Mouse (Mus musculus) embryonic facial prominence, embryonic 15.5 days (tissue): ENCODE measurements around the gene Prrc2a. TPM values are rescaled to one million over a fixed set of nuclear protein-coding genes. Genes with fewer than 3 reads are reported as not detected.

Experiments
- ATAC-seq: fragments of 200-750 bp; cut with Nextera tagmentation; 2 replicates; pipeline ENCODE4 v1.8.0; 2017; ENCODE audit warnings: low read depth, moderate TSS enrichment; ENCODE audit not compliant: insufficient number of reproducible peaks, low FRiP score, low TSS enrichment
- H3K27ac ChIP-seq: fragments of 300-500 bp; sonication (generic); replicated peaks from 2 replicates; pipeline ENCODE4 v1.5.1; 2015; ENCODE audit warnings: mild to moderate bottlenecking, inconsistent platforms
- H3K27me3 ChIP-seq: fragments of 300-500 bp; sonication (generic); 2 replicates; pipeline ENCODE4 v1.6.1; 2015; ENCODE audit warnings: inconsistent platforms
- H3K36me3 ChIP-seq: fragments of 300-500 bp; sonication (generic); 2 replicates; pipeline ENCODE4 v1.6.1; 2015; ENCODE audit warnings: mild to moderate bottlenecking, inconsistent platforms
- H3K4me1 ChIP-seq: fragments of 300-500 bp; sonication (generic); 2 replicates; pipeline ENCODE4 v1.6.1; 2015; ENCODE audit warnings: inconsistent platforms
- H3K4me2 ChIP-seq: fragments of 300-500 bp; sonication (generic); replicated peaks from 2 replicates; pipeline ENCODE4 v1.6.1; 2015; ENCODE audit warnings: mild to moderate bottlenecking, inconsistent platforms
- H3K4me3 ChIP-seq: fragments of 300-500 bp; sonication (generic); replicated peaks from 2 replicates; pipeline ENCODE4 v1.5.1; 2015; ENCODE audit warnings: mild to moderate bottlenecking, inconsistent platforms
- H3K9ac ChIP-seq: fragments of 300-500 bp; sonication (generic); 2 replicates; pipeline ENCODE4 v1.6.1; 2015; ENCODE audit warnings: inconsistent platforms
- H3K9me3 ChIP-seq: fragments of 300-500 bp; sonication (generic); replicated peaks from 2 replicates; pipeline ENCODE4 v1.6.1; 2016; ENCODE audit warnings: inconsistent platforms
- whole genome bisulfite sequencing: fragments of 180-500 bp; shearing (Covaris S2); methylation state at CpG from one replicate; pipeline ENCODE4 v1.1.7; 2015; 5-methylcytosine and 5-hydroxymethylcytosine counted together
- polyA plus RNA-seq: library from polyadenylated mRNA; unstranded; fragments of >200 nt; fragmentation: Nextera tagmentation; extraction: Ambion mirVana; gene quantifications from 2 replicates; pipeline ENCODE4 v1.2.1, GENCODE M21; 2015

Gene Prrc2a
- polyA plus RNA-seq, 1 experiment from 2014 or later: 198 TPM

DNA sequence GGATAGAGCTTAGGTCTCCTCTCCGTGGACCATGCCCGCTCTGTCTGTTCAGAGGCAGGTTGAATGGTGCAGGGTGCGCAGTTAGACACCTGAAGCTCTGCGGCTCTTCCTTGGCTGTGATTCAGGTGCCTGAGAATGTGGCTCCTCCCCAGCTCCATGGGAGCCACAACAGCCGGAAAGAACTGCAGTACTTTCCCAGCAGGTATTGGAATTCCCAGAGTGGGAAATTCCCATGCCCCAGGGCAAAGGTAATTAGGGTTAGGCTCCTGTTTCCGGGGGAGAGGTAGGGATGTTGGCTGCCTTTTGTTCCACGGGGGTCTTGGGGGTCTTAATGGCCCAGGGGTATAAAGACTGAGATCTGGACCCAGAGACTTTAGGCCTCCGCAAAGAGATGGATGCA, 34.2 kb upstream of the Prrc2a start:
- Histone ChIP-seq H3K4me2 (no peak overlapping the region), H3K27ac (no peak overlapping the region), H3K36me3 (no peaks in the 10 kb centered on the region), H3K27me3 (peaks cover 44% of the 10 kb centered on the region), H3K9me3 (no peaks in the 10 kb centered on the region), H3K4me3 (no peak overlapping the region), H3K9ac (no peak overlapping the region), H3K4me1 (peaks cover 21% of the 10 kb centered on the region)
- 11% methylated on average over 8 of the region's 8 CpGs for WGBS
- ATAC-seq: no peak

DNA sequence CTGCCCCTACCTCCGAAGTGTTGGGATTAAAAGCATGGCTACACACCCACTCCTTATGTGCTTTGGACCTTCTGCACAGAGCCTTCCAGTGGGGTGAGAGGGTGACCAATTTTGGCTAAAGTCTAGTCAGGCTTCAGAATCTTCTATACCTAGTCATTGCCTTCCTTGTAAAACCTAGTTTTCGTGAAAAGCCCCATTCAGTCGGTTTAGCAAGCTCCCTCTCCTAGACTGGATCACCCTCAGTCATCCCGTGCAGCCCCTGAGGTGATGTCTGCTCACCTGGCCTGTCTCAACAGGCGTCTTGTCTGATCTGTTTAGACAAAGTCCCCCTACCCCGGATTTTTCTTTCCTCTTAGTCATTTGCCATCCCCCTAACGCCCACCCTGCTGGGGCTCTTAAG, 33.3 kb upstream of the Prrc2a start:
- Histone ChIP-seq H3K4me1 (peaks cover 21% of the 10 kb centered on the region), H3K27me3 (peaks cover 41% of the 10 kb centered on the region), H3K27ac (no peak overlapping the region), H3K9ac (no peak overlapping the region), H3K36me3 (no peaks in the 10 kb centered on the region), H3K9me3 (no peaks in the 10 kb centered on the region), H3K4me3 (no peak overlapping the region), H3K4me2 (no peak overlapping the region)
- WGBS: 52% methylated on average over 7 of the region's 7 CpGs
- ATAC-seq: no peak

DNA sequence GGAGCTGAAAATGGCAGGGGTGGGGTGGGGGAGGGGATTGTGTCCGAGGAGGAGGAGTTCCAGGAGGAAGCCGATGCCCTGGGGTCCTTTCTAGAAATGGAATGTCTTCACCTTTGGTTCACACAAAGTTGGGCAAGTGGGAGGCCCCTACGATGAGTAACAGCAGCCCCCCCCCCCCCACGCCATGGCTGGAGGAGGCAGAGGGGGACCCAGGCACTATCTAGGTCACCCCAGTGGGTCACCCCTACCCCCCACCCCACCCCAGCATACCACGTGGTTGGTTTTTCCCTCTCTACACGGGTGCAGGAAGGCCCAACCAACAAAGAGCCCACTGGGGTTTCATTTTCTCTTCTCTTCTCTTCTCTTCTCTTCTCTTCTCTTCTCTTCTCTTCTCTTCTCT, 32.4 kb upstream of the Prrc2a start:
- WGBS: 28% methylated on average over 5 of the region's 6 CpGs

DNA sequence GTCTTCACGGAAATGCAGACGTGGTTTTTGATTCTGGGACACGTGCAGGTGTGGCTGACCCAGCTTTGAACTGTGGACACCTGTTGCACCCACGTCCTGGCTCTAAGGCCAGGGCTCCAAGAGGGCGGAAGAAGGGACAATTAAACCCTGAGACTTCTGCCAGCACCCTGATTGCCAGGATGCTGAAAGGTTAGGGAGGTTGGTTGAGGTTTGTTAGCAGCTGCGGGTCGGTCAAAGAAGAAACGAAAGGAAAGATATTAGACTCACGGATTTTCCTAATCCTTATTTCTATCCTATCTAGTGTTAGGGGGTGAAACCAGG, 31.6 kb upstream of the Prrc2a start:
- no peaks in the 10 kb centered on the region for H3K9me3 ChIP-seq
- ATAC-seq: no peak
- no peak overlapping the region for H3K9ac ChIP-seq
- H3K4me1 ChIP-seq: peaks cover 16% of the 10 kb centered on the region
- H3K36me3 ChIP-seq: no peaks in the 10 kb centered on the region
- peaks cover 31% of the 10 kb centered on the region for H3K27me3 ChIP-seq
- H3K27ac ChIP-seq: no peak overlapping the region
- whole genome bisulfite sequencing: 26% methylated on average over 9 of the region's 9 CpGs
- H3K4me2 ChIP-seq: peak overlapping the region; percentile 90
- H3K4me3 ChIP-seq: peak overlapping the region; percentile 48

More for the DNA sequence above, 32.4 kb upstream of the Prrc2a start:
- ATAC-seq: no peak
- H3K4me2 ChIP-seq: no peak overlapping the region
- peaks cover 21% of the 10 kb centered on the region for H3K4me1 ChIP-seq
- H3K9ac ChIP-seq: no peak overlapping the region
- no peak overlapping the region for H3K4me3 ChIP-seq
- H3K27ac ChIP-seq: no peak overlapping the region
- H3K36me3 ChIP-seq: no peaks in the 10 kb centered on the region
- peaks cover 38% of the 10 kb centered on the region for H3K27me3 ChIP-seq
- H3K9me3 ChIP-seq: no peaks in the 10 kb centered on the region

DNA sequence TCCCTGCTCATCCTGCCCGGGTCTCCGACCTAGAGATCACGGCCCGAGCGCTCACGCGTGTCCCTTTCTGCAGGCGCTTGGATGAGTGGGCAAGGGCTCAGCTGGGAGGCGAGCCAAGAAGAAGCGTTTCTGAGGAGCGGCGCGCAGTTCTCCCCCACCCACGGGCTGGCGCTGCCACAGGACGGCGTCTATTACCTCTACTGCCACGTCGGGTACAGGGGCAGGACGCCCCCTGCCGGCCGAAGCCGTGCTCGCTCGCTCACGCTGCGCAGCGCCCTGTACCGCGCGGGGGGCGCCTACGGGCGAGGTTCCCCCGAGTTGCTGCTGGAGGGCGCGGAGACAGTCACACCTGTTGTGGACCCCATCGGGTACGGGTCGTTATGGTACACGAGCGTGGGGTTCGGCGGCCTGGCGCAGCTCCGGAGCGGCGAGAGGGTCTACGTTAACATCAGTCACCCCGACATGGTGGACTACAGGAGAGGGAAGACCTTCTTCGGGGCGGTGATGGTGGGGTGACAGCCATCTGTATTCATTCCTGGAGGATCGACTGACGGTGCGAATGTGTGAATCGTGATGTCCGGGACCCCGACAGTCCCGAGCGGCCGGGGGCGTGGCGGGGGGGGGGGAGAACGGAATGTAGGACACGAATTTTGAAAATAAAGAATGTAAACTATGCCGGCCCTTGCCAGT, 31.1 kb upstream of the Prrc2a start:
- peaks cover 16% of the 10 kb centered on the region for H3K4me1 ChIP-seq
- H3K27ac ChIP-seq: no peak overlapping the region
- peaks cover 30% of the 10 kb centered on the region for H3K27me3 ChIP-seq
- H3K9ac ChIP-seq: peak overlapping the region; percentile 42
- 2% methylated on average over 66 of the region's 66 CpGs for WGBS
- no peaks in the 10 kb centered on the region for H3K9me3 ChIP-seq
- H3K36me3 ChIP-seq: no peaks in the 10 kb centered on the region
- ATAC-seq: peak; percentile 84
- H3K4me2 ChIP-seq: peak overlapping the region; percentile 90
- H3K4me3 ChIP-seq: peak overlapping the region; percentile 48

DNA sequence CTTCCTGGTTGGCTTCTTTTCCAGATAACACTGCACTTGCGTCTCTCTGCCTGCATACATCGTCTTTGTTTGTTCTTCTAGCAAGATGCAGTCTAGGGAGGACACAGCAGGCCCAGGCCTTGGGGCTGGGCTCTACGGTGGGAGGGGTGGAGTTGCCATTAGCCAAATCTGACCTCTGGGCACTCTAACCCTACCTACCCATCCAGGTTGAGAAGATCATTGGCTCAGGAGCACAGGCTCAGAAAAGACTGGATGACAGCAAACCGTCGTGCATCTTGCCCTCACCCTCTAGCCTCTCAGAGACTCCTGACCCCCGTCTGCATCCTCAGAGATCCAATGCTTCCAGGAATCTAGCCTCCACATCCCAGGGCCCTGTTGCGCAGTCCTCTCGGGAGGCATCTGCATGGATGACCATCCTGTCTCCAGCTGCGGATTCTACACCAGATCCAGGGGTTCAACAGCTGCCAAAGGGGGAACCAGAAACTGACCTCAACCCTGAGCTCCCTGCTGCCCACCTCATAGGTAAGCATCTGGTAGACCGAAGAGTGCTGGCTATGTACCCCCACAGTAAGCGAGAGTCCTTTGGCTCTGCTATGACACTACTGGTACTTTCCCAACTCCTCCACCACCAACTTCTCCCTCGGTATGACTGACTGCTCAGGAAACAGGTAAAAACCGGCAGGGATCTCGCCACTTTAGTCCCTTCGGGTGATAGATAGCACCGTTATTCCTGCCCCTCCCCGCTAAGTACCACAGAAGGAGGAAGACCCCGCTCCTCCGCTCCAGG, 30.3 kb upstream of the Prrc2a start:
- no peak overlapping the region for H3K27ac ChIP-seq
- WGBS: 41% methylated on average over 19 of the region's 19 CpGs
- no peaks in the 10 kb centered on the region for H3K9me3 ChIP-seq
- H3K4me2 ChIP-seq: peak overlapping the region; percentile 90
- peaks cover 30% of the 10 kb centered on the region for H3K27me3 ChIP-seq
- peak overlapping the region; percentile 42 for H3K9ac ChIP-seq
- ATAC-seq: no peak
- H3K36me3 ChIP-seq: no peaks in the 10 kb centered on the region
- peak overlapping the region; percentile 48 for H3K4me3 ChIP-seq
- H3K4me1 ChIP-seq: peaks cover 16% of the 10 kb centered on the region

DNA sequence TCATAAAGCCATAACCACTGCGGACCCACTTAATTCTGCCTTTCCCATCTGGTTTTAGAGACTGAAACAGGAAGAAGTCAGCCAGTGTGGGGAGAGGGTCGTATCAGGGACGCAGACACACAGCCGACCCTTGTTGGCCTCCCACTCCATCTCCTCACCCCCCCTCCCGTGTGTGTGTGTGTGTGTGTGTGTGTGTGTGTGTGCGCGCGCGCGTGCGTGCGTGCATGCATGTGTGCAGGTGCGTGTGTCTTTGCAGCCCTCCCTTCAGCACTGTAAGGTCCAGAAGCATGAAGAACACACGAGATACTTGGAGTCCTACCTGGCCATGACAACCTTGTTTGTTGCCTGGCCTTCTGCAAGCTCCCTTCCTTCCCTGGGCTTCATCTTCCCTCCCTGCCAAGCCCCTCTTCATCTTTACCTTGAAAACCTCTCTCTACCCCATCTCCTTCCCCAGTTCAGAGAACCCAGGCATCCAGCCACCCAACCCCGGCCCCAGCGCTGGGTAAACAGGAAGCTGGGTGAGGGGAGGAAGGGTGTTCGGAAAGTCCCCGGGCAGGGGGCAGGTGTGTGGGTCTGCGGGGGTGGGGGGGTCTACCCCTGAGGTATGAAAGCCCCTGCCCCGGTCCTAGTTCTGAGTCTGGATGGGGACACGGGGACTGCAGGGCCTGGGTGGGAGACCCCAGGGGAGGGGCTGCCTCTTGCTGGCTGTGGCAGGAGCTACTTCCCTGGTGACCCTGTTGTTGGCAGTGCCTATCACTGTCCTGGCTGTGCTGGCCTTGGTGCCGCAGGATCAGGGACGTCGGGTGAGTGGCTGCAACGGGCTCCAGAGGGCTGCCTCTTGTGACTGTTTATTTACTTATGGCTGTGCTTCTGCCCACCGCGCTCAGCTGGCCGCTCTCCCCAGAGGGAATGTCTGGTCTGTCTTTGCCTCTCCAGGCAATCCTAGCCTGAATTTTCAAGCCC, 29.5 kb upstream of the Prrc2a start, which contains the start of gene Ltb:
Gene Ltb (plus strand): TSS at position 559 of the 963 bp plus-strand sequence.
- H3K9me3 ChIP-seq: no peaks in the 10 kb centered on the region
- ATAC-seq: no peak
- no peak within 1 kb of the TSS for H3K27ac ChIP-seq
- no peaks in the 10 kb centered on the region for H3K36me3 ChIP-seq
- peaks cover 30% of the 10 kb centered on the region for H3K27me3 ChIP-seq
- H3K4me3 ChIP-seq: peak within 1 kb of the TSS; percentile 48
- H3K4me1 ChIP-seq: peaks cover 16% of the 10 kb centered on the region
- H3K4me2 ChIP-seq: peak within 1 kb of the TSS; percentile 90
- peak within 1 kb of the TSS; percentile 42; the same call in 1 of the 2 replicates for H3K9ac ChIP-seq
- 63% methylated on average over 27 of the region's 28 CpGs for WGBS

DNA sequence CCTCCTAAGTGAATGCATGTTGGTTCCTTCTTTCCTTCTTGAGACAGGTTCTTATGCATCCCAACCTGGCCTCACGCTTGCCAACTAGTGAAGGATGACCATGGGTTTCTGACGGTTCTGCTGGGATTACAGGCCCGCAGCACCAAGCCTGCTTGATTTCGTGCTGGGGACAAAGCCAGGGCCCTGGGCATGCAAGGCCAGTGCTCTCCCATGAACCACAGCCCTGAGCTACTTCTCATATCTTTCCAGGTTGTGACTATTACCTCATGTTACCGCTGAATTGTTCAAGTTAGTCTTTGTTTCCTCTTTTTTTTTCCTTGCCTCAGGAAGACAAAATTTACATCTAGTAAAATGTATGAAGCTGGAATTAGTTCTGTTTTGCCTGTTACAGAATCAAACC, 28.2 kb upstream of the Prrc2a start:
- Histone ChIP-seq H3K27me3 (peaks cover 30% of the 10 kb centered on the region), H3K4me1 (peaks cover 16% of the 10 kb centered on the region), H3K4me2 (no peak overlapping the region), H3K27ac (no peak overlapping the region), H3K4me3 (no peak overlapping the region), H3K36me3 (no peaks in the 10 kb centered on the region), H3K9ac (no peak overlapping the region), H3K9me3 (no peaks in the 10 kb centered on the region)
- ATAC-seq: no peak
- WGBS: 75% methylated on average over 5 of the region's 5 CpGs

DNA sequence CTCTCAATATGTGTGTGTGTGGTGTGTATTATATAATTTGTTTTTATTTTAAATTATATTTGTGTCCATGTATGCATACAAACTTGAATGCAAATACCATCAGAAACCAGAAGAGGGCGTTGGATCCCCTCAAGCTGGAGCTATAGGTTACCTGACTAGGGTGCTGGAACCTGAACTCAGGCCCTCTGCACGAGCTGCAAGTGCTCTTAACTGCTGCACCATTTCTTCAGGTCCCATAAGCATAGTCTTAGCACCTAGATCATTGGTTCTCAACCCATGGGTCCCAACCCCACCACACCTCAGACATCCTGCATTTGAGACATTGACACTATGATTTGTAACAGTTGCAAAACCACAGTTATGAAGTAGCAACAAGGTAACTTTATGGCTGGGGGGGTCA, 27.0 kb upstream of the Prrc2a start:
- Histone ChIP-seq H3K36me3 (no peaks in the 10 kb centered on the region), H3K27ac (no peak overlapping the region), H3K4me2 (no peak overlapping the region), H3K4me3 (no peak overlapping the region), H3K9me3 (no peaks in the 10 kb centered on the region), H3K4me1 (peaks cover 19% of the 10 kb centered on the region), H3K9ac (no peak overlapping the region), H3K27me3 (peaks cover 30% of the 10 kb centered on the region)
- ATAC-seq: no peak
- 56% methylated on average over 2 of the region's 2 CpGs for WGBS

DNA sequence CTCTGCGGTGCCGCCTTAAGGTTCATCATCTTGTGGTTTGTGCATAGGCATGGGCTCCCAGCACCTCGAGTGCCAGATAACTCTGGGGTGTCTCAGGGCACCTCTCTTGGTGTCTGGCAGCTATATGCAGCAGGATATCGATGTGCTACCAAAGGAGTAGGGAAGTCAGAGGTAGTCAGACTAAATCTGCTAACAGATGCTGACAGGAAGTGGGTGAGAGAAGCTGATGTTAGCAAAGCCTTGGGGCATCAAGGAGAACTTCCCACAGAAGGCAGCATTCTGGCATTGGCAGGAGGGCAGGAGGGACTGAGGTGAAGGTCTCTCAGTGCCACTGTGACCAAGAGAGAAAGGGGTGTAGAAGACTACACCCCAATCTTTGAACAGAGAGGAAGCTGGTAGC, 25.4 kb upstream of the Prrc2a start:
- no peak overlapping the region for H3K4me2 ChIP-seq
- H3K36me3 ChIP-seq: no peaks in the 10 kb centered on the region
- 73% methylated on average over 4 of the region's 4 CpGs for WGBS
- H3K9ac ChIP-seq: no peak overlapping the region
- H3K9me3 ChIP-seq: no peaks in the 10 kb centered on the region
- ATAC-seq: no peak
- no peak overlapping the region for H3K4me3 ChIP-seq
- H3K27ac ChIP-seq: no peak overlapping the region
- peaks cover 16% of the 10 kb centered on the region; the same call in 1 of the 2 replicates for H3K4me1 ChIP-seq
- H3K27me3 ChIP-seq: peaks cover 14% of the 10 kb centered on the region

DNA sequence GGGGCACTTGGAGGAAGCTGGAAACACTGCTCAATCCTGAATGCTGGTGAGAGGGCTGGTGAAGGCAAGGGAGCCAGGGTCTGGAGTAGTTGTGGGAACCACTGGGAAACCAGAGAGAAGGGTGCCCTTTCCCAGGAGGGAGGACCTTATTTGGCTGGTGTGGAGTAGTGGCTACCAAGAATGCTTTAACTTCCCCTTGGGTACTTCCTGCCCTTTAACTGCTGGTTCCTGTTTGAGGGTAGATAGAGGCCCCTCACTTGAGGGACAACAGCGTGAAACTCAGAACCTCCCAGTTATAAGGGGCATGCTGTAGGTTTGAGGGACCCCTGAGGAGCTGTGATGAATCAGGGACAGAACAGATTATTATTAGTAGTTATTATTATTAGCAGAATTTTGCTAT, 24.5 kb upstream of the Prrc2a start:
- Histone ChIP-seq H3K4me1 (peaks cover 13% of the 10 kb centered on the region; the same call in 1 of the 2 replicates), H3K27ac (no peak overlapping the region), H3K9me3 (no peaks in the 10 kb centered on the region), H3K4me3 (no peak overlapping the region), H3K36me3 (no peaks in the 10 kb centered on the region), H3K4me2 (no peak overlapping the region), H3K27me3 (peaks cover 5% of the 10 kb centered on the region; the same call in 1 of the 2 replicates), H3K9ac (no peak overlapping the region)
- 57% methylated on average over 1 of the region's 1 CpGs for WGBS
- ATAC-seq: no peak
